Mouse (Mus musculus): ENCODE data around the gene Cnnm2. TPM values are rescaled to one million over a fixed set of nuclear protein-coding genes. Genes with fewer than 3 reads are reported as not detected.
A peak's percentile ranks its signal among the peaks of the same experiment; 100 is the strongest.

The Cnnm2 gene
- polyA plus RNA-seq, 2 experiments, result 4.8 to 6.7 TPM

DNA sequence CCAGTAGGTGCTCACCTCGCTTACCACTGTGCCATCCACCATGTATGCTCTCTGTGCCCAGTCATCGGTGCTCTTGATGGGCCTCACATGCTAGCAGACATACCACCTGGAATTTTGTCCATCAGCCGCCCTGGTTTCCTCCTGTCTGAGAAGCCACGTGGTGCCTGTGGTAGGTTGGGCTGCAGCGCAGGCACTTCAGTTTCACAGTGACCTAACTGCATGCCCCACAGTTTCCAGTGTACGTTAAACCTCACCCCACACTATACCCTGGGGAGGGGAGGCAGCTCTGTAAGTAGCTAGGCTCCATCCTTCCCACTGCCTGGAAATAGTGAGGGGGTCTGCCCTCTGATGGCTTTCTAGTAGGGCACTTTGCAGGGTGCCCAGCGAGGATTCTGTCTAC lies 27.8 kb upstream of the Cnnm2 start:
- Histone ChIP-seq H3K4me3 (replicated peaks; ENCODE audit: low read length) (no peak overlapping the region), H3K4me2 (replicated peaks; ENCODE audit: low read depth, low read length, severe bottlenecking) (no peak overlapping the region)
- WGBS, result 86% methylated on average over 7 of the region's 7 CpGs

DNA sequence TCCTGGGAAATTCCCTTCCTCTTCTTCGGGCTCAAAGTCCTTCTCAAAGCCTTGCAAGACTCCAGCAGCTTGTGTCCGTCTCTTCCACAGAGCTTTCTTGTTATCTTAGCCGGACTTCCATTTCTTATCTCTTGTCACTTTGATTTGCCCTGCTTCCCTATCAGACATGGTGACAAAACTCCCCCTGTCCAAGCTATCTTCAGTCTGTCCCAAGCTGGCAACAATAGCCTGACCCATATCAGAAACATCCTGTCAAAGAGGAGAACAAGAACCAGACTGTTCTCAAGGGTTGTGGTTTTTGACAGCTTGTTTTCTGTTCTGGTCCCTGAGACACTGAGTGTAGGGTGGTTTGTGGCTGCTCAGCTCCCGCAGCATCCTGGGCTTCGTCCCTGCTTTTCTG lies 26.2 kb upstream of the Cnnm2 start:
- Histone ChIP-seq H3K27me3 (ENCODE audit: control insufficient read depth, insufficient read depth, low read length) (no peaks in the 10 kb centered on the region), H3K27ac (replicated peaks; ENCODE audit: low read depth, low read length) (no peak overlapping the region), H3K9me3 (ENCODE audit: control insufficient read depth, low read length) (no peaks in the 10 kb centered on the region), H3K4me3 (replicated peaks; ENCODE audit: low read length) (no peak overlapping the region), H3K36me3 (ENCODE audit: control insufficient read depth, insufficient read depth, low read length) (peaks cover 16% of the 10 kb centered on the region), H3K4me1 (ENCODE audit: control insufficient read depth, insufficient read depth, low read length) (no peaks in the 10 kb centered on the region), H3K4me2 (replicated peaks; ENCODE audit: low read depth, low read length, severe bottlenecking) (no peak overlapping the region), H3K9ac (ENCODE audit: low read depth, low read length, severe bottlenecking) (no peak overlapping the region)
- no peak for TF ChIP-seq POLR2A (IDR thresholded peaks at IDR 0.05; ENCODE audit: borderline replicate concordance, extremely low read depth, insufficient read depth, insufficient read length)
- WGBS, result 74% methylated on average over 5 of the region's 5 CpGs
- DNase-seq (ENCODE audit: low spot score) (no peak), ATAC-seq (ENCODE audit: low FRiP score, low read depth) (no peak)

More for the DNA sequence above, 27.8 kb upstream of the Cnnm2 start:
- Histone ChIP-seq H3K27me3 (ENCODE audit: control insufficient read depth, insufficient read depth, low read length) (no peaks in the 10 kb centered on the region), H3K4me1 (ENCODE audit: control insufficient read depth, insufficient read depth, low read length) (no peaks in the 10 kb centered on the region), H3K36me3 (ENCODE audit: control insufficient read depth, insufficient read depth, low read length) (peaks cover 15% of the 10 kb centered on the region), H3K9ac (ENCODE audit: low read depth, low read length, severe bottlenecking) (no peak overlapping the region), H3K9me3 (ENCODE audit: control insufficient read depth, low read length) (no peaks in the 10 kb centered on the region), H3K27ac (replicated peaks; ENCODE audit: low read depth, low read length) (no peak overlapping the region)
- TF ChIP-seq POLR2A (IDR thresholded peaks at IDR 0.05; ENCODE audit: borderline replicate concordance, extremely low read depth, insufficient read depth, insufficient read length), result no peak
- no peak for ATAC-seq (ENCODE audit: low FRiP score, low read depth)
- DNase-seq (ENCODE audit: low spot score), result no peak

DNA sequence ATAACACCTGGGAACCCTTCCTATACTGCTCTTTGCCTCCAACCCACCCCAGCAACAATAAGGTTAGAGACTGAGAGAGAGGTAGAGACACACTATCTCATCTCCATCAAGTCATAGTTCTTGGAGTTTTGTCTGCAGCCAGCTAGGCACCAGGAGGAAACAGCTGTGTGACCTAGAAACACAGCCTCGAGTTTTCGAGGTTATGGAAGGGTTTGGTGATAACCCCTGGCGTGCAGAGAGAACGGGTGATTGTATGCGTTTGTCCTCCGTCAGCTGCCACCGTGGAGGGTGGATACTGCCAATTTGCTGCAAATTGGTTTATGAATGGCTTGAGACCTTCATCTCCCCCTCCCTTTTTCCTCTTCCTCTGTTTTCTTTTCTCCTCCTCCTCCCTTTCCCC lies 24.3 kb upstream of the Cnnm2 start:
- WGBS, result 74% methylated on average over 7 of the region's 7 CpGs
- H3K27ac ChIP-seq (replicated peaks; ENCODE audit: low read depth, low read length), result no peak overlapping the region

DNA sequence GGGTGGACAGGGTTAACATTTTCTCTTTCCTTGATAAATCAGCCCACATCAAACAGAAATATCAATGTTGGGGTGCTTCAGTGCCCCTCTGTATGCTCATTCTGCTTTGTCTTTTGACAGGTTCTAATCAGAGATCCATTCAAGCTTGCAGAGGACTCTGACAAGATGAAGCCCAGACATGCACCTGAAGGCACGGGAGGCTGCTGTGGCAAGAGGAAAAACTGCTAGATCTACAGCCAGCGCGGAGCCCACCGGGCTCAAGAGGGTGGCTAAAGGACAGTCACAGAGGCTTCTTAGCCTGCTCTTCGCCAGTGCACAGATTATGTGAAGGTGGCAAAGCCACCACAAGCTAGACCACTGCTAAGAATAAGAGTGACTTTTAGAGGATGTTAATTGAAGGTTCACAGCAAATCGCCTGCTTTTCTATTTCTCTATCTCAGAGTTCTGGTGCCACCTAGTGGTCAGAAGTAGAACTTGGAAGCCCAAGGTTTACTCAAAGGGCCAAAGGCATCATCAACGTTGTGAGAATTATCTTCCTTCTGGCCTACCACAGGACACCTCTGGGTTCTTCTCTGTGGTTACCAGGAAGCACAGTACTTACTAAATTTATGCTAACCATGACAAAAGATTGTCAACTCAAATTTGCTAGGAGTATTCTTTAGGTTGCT lies 20.9 kb upstream of the Cnnm2 start:
- H3K4me1 ChIP-seq (ENCODE audit: control insufficient read depth, insufficient read depth, low read length), result no peaks in the 10 kb centered on the region

More for the DNA sequence above, 24.3 kb upstream of the Cnnm2 start:
- DNase-seq (ENCODE audit: low spot score), result no peak
- H3K4me3 ChIP-seq (replicated peaks; ENCODE audit: low read length), result no peak overlapping the region
- no peaks in the 10 kb centered on the region for H3K9me3 ChIP-seq (ENCODE audit: control insufficient read depth, low read length)
- no peak overlapping the region for H3K9ac ChIP-seq (ENCODE audit: low read depth, low read length, severe bottlenecking)
- ATAC-seq (ENCODE audit: low FRiP score, low read depth), result no peak
- no peak for TF ChIP-seq POLR2A (IDR thresholded peaks at IDR 0.05; ENCODE audit: borderline replicate concordance, extremely low read depth, insufficient read depth, insufficient read length)
- peaks cover 16% of the 10 kb centered on the region for H3K36me3 ChIP-seq (ENCODE audit: control insufficient read depth, insufficient read depth, low read length)
- no peak overlapping the region for H3K4me2 ChIP-seq (replicated peaks; ENCODE audit: low read depth, low read length, severe bottlenecking)
- H3K27me3 ChIP-seq (ENCODE audit: control insufficient read depth, insufficient read depth, low read length), result no peaks in the 10 kb centered on the region
- H3K4me1 ChIP-seq (ENCODE audit: control insufficient read depth, insufficient read depth, low read length), result no peaks in the 10 kb centered on the region

DNA sequence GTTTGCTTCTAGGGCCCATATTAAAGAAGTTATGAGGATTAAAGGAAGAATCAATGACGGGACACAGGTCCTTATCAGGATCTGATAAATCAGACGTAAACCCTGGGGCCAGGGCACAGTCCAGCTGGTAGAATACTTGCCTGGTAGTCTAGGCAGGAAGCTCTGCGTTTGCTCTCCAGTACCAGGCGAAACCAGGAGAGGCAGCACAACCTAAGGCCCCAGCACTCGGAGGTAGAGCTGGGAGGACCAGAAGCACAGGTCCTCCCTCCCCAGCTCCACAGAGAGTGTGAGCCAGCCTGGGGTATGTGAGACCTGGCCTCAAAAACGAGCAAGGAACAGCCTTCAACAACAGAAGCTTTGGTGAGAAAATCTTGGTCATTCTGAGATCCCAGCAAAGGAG lies 19.8 kb upstream of the Cnnm2 start:
- no peak for ATAC-seq (ENCODE audit: low FRiP score, low read depth)
- DNase-seq (ENCODE audit: low spot score), result no peak
- Histone ChIP-seq H3K4me3 (replicated peaks; ENCODE audit: low read length) (no peak overlapping the region), H3K27me3 (ENCODE audit: control insufficient read depth, insufficient read depth, low read length) (no peaks in the 10 kb centered on the region), H3K27ac (replicated peaks; ENCODE audit: low read depth, low read length) (no peak overlapping the region), H3K36me3 (ENCODE audit: control insufficient read depth, insufficient read depth, low read length) (peaks cover 16% of the 10 kb centered on the region), H3K4me1 (ENCODE audit: control insufficient read depth, insufficient read depth, low read length) (no peaks in the 10 kb centered on the region), H3K4me2 (replicated peaks; ENCODE audit: low read depth, low read length, severe bottlenecking) (no peak overlapping the region), H3K9ac (ENCODE audit: low read depth, low read length, severe bottlenecking) (no peak overlapping the region), H3K9me3 (ENCODE audit: control insufficient read depth, low read length) (no peaks in the 10 kb centered on the region)
- no peak for TF ChIP-seq POLR2A (IDR thresholded peaks at IDR 0.05; ENCODE audit: borderline replicate concordance, extremely low read depth, insufficient read depth, insufficient read length)
- 35% methylated on average over 6 of the region's 6 CpGs for WGBS

More for the DNA sequence above, 20.9 kb upstream of the Cnnm2 start:
- Histone ChIP-seq H3K9ac (ENCODE audit: low read depth, low read length, severe bottlenecking) (no peak overlapping the region), H3K36me3 (ENCODE audit: control insufficient read depth, insufficient read depth, low read length) (peaks cover 16% of the 10 kb centered on the region), H3K27me3 (ENCODE audit: control insufficient read depth, insufficient read depth, low read length) (no peaks in the 10 kb centered on the region), H3K27ac (replicated peaks; ENCODE audit: low read depth, low read length) (no peak overlapping the region), H3K4me3 (replicated peaks; ENCODE audit: low read length) (no peak overlapping the region), H3K9me3 (ENCODE audit: control insufficient read depth, low read length) (no peaks in the 10 kb centered on the region), H3K4me2 (replicated peaks; ENCODE audit: low read depth, low read length, severe bottlenecking) (no peak overlapping the region)
- 55% methylated on average over 7 of the region's 7 CpGs for WGBS
- DNase-seq (ENCODE audit: low spot score), result peak; percentile 78
- ATAC-seq (ENCODE audit: low FRiP score, low read depth), result no peak; the same call in 1 of the 2 replicates
- TF ChIP-seq POLR2A (IDR thresholded peaks at IDR 0.05; ENCODE audit: borderline replicate concordance, extremely low read depth, insufficient read depth, insufficient read length), result no peak
